Comparison of ENCODE assay signal across 19 mouse cellular contexts in the genomic region with DNA sequence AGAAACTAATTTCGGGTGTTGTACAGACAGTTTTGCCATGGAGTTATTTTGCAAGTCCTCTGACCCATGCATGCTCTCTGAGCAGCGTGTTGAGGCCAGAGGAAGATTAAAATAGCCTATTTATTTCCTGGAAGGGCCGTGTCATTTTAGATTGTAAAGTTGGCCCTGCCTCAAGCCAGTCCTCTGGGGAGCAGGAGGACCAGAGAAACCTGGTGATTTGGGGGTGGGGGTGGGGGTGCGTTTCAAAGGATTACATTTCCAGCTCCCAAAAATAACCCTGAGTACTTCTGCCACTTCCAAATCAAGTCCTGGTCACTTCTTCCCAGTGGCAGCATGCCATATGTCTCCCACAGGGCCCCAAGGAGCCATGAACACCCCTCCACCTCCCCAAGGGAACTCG. TPM values are rescaled to one million over a fixed set of nuclear protein-coding genes. Genes with fewer than 3 reads are reported as not detected.
A peak's percentile ranks its signal among the peaks of the same experiment; 100 is the strongest.
DNase-seq lines count a peak whose midpoint lies in the region; ATAC-seq and TF ChIP-seq lines count a peak whose summit lies in the region.
"Had no signal": no experiment of that assay in that cellular context is flagged by ENCODE, and none has a peak within 500 bp of the region (broad histone marks: within the 10 kb centered on the region; RNA-seq: fewer than 3 reads in every experiment).

No protein-coding gene starts in this region.

- H3K4me3 ChIP-seq in CH12.LX (replicated peaks in 1 of 3; ENCODE audit: low read depth in 2 of 3, low read length in 2 of 3, poor library complexity in 1 of 3), result no peak overlapping the region
- peak overlapping the region; percentile 18 for H3K4me3 ChIP-seq in heart, embryonic 16.5 days (ENCODE audit: low read length)
- H3K4me3 ChIP-seq in liver, embryonic 11.5 days (ENCODE audit: low read depth, low read length), result no peak overlapping the region
- H3K4me3 ChIP-seq: forebrain, embryonic 12.5 days; limb, embryonic 12.5 days; liver, embryonic 15.5 days had no signal

- H3K4me2 ChIP-seq in CH12.LX (ENCODE audit: insufficient read depth, low read depth, poor library complexity, severe bottlenecking), result peak overlapping the region; percentile 25; the same call in 1 of the 2 replicates
- H3K4me2 ChIP-seq in heart, embryonic 16.5 days (ENCODE audit: low read depth, low read length), result peak overlapping the region; percentile 53
- no peak overlapping the region for H3K4me2 ChIP-seq in liver, embryonic 11.5 days
- H3K4me2 ChIP-seq: forebrain, embryonic 12.5 days; limb, embryonic 12.5 days; liver, embryonic 15.5 days had no signal

- H3K9me3 ChIP-seq in CH12.LX (replicated peaks; ENCODE audit: low read length), result peaks cover 4% of the 10 kb centered on the region
- H3K9me3 ChIP-seq in heart, embryonic 16.5 days (replicated peaks; ENCODE audit: control insufficient read depth, low read length), result no peaks in the 10 kb centered on the region
- no peaks in the 10 kb centered on the region for H3K9me3 ChIP-seq in liver, embryonic 11.5 days (ENCODE audit: control insufficient read depth, low read length)
- H3K9me3 ChIP-seq: forebrain, embryonic 12.5 days; limb, embryonic 12.5 days; liver, embryonic 15.5 days had no signal

- peak; percentile 10 for DNase-seq in cerebellum, adult 9-11 months
- no peak for DNase-seq in cerebellum, postnatal 25 days
- no peak for DNase-seq in CH12.LX (ENCODE audit: extremely low read depth)
- peak; percentile 62 for DNase-seq in gastrocnemius, postnatal 14 days
- DNase-seq in left cerebral cortex, postnatal 36 days (ENCODE audit: low spot score in 2 of 2), result no peak
- DNase-seq in kidney, postnatal 4 days, result no peak
- no peak for DNase-seq in liver, embryonic 11.5 days (ENCODE audit: low spot score)
- DNase-seq: adrenal gland, postnatal 25 days; cerebellum, adult 8-10 months; kidney, adult 2 months; lung, postnatal 36 days; midbrain, embryonic 14.5 days had no signal

- no peaks in the 10 kb centered on the region for H3K36me3 ChIP-seq in CH12.LX (replicated peaks in 1 of 2; ENCODE audit: control insufficient read depth in 1 of 2, insufficient read depth in 1 of 2, low read length in 1 of 2)
- no peaks in the 10 kb centered on the region for H3K36me3 ChIP-seq in heart, embryonic 16.5 days (ENCODE audit: control insufficient read depth, insufficient read depth)
- no peaks in the 10 kb centered on the region for H3K36me3 ChIP-seq in liver, embryonic 11.5 days (ENCODE audit: control insufficient read depth, insufficient read depth, low read length)
- H3K36me3 ChIP-seq: forebrain, embryonic 12.5 days; limb, embryonic 12.5 days; liver, embryonic 15.5 days had no signal

- peak; percentile 67 for ATAC-seq in heart, embryonic 16.5 days (replicated peaks; ENCODE audit: extremely low read depth, insufficient read depth, low FRiP score)
- no peak for ATAC-seq in liver, embryonic 11.5 days (replicated peaks; ENCODE audit: low FRiP score)

- H3K4me1 ChIP-seq in CH12.LX (ENCODE audit: control insufficient read depth in 1 of 2, insufficient read depth in 2 of 2), result no peaks in the 10 kb centered on the region
- H3K4me1 ChIP-seq in heart, embryonic 16.5 days (ENCODE audit: control insufficient read depth, insufficient read depth, low read length), result peaks cover 25% of the 10 kb centered on the region
- no peaks in the 10 kb centered on the region for H3K4me1 ChIP-seq in liver, embryonic 11.5 days (replicated peaks; ENCODE audit: control insufficient read depth, insufficient read depth, low read length)

- TF ChIP-seq CTCF in CH12.LX (conservative IDR thresholded peaks at IDR 0.05 in 1 of 2, IDR thresholded peaks at IDR 0.05 in 1 of 2; ENCODE audit: low read depth in 2 of 2, low read length in 2 of 2), result no peak

- no peak for TF ChIP-seq POLR2A in CH12.LX (IDR thresholded peaks at IDR 0.05; ENCODE audit: low read depth, low read length)

- intact Hi-C loops in gastrocnemius, postnatal 14 days (cut with DNase I; ENCODE audit: low total_unique reads), result no loop called here
- intact Hi-C loops in left cerebral cortex, postnatal 36 days (cut with DNase I), result no loop called here

- no peaks in the 10 kb centered on the region for H3K27me3 ChIP-seq in CH12.LX (replicated peaks)
- H3K27me3 ChIP-seq in heart, embryonic 16.5 days (ENCODE audit: control insufficient read depth, insufficient read depth, low read length), result no peaks in the 10 kb centered on the region
- peaks cover 10% of the 10 kb centered on the region; the same call in 1 of the 2 replicates for H3K27me3 ChIP-seq in liver, embryonic 11.5 days (replicated peaks; ENCODE audit: control insufficient read depth, insufficient read depth, low read length)

- H3K27ac ChIP-seq in CH12.LX (ENCODE audit: insufficient read depth, low read depth), result no peak overlapping the region
- H3K27ac ChIP-seq in heart, embryonic 16.5 days (ENCODE audit: low read length), result peak overlapping the region; percentile 96
- H3K27ac ChIP-seq in liver, embryonic 11.5 days (ENCODE audit: low read depth, low read length), result no peak overlapping the region
- H3K27ac ChIP-seq: forebrain, embryonic 12.5 days; hindbrain, embryonic 14.5 days; limb, embryonic 12.5 days; liver, embryonic 15.5 days; stomach, postnatal 0 days had no signal

- TF ChIP-seq EP300 in CH12.LX (IDR thresholded peaks at IDR 0.05; ENCODE audit: low read length), result no peak

- in situ Hi-C loops in CH12.LX (cut with MboI; ENCODE audit: low pct_ligation_motif_present, low pct_unique_long_range_greater_than_20kb, low sequenced_read_pairs), result no loop called here

- 27% methylated on average over 5 of the region's 5 CpGs for WGBS in heart, embryonic 16.5 days
- 54% methylated on average over 5 of the region's 5 CpGs for WGBS in liver, embryonic 11.5 days

- no peak overlapping the region for H3K9ac ChIP-seq in CH12.LX (ENCODE audit: insufficient read depth, low read depth)
- peak overlapping the region; percentile 52 for H3K9ac ChIP-seq in heart, embryonic 16.5 days (ENCODE audit: low read length)
- H3K9ac ChIP-seq in liver, embryonic 11.5 days (ENCODE audit: low read depth, low read length), result no peak overlapping the region
- H3K9ac ChIP-seq: forebrain, embryonic 12.5 days; hindbrain, embryonic 14.5 days; limb, embryonic 12.5 days; liver, embryonic 15.5 days had no signal

- TF ChIP-seq RAD21 in CH12.LX (IDR thresholded peaks at IDR 0.05; ENCODE audit: low read depth, low read length), result no peak

- dilution Hi-C loops in CH12.LX (cut with MboI; ENCODE audit: extremely low pct_ligation_motif_present, extremely low pct_unique_long_range_greater_than_20kb, low sequenced_read_pairs), result no loop called here

- H3K79me2 ChIP-seq in CH12.LX (replicated peaks; ENCODE audit: control insufficient read depth, extremely low read depth, insufficient read depth, poor library complexity, severe bottlenecking), result no peaks in the 10 kb centered on the region

TF ChIP-seq in CH12.LX, 34 proteins besides CTCF, POLR2A, EP300 and RAD21:
- no peak for TF ChIP-seq TBP (conservative IDR thresholded peaks at IDR 0.05; ENCODE audit: low read depth, low read length)
- TF ChIP-seq ZC3H11A (IDR thresholded peaks at IDR 0.05; ENCODE audit: low read depth, low read length), result no peak
- TF ChIP-seq MEF2A (IDR thresholded peaks at IDR 0.05; ENCODE audit: borderline replicate concordance, low read depth, low read length), result no peak
- no peak for TF ChIP-seq USF2 (conservative IDR thresholded peaks at IDR 0.05; ENCODE audit: low read depth, low read length)
- no peak for TF ChIP-seq CHD1 (IDR thresholded peaks at IDR 0.05; ENCODE audit: low read depth, low read length)

RNA-seq across cellular contexts. Expression of gene Mlf1, which starts 1.1 kb away (rescaled TPM):
- not detected in 2 replicates for total RNA-seq in CH12.LX (2012; rRNA removed)
- total RNA-seq in CH12.LX (2014; rRNA removed), result not detected in 2 replicates
- polyA plus RNA-seq in CH12.LX (2012; ENCODE audit: insufficient read length, low read depth), result not detected in 2 replicates
- 100 to 1,000 TPM; 427 to 489 TPM for total RNA-seq in gastrocnemius, postnatal 14 days (2021)
- 329 and 362 TPM in 2 replicates for polyA plus RNA-seq in heart, embryonic 16.5 days (2015; fragmentation: Nextera tagmentation; extraction: Ambion mirVana)
- 1 to 10 TPM in 1 of 2 experiments, under 1 TPM in 1; 1.00 to 1.2 TPM for total RNA-seq in left cerebral cortex, postnatal 36 days (2021)
- polyA plus RNA-seq in liver, embryonic 11.5 days (2014; fragmentation: Nextera tagmentation; extraction: Ambion mirVana), result 4.8 and 5.6 TPM in 2 replicates

RNA-seq across cellular contexts. Expression of gene Gm17402, which starts 2.2 kb away (rescaled TPM):
- total RNA-seq in CH12.LX (2012; rRNA removed) (not detected in 2 replicates), CH12.LX (2014; rRNA removed) (not detected in 2 replicates)
- polyA plus RNA-seq in CH12.LX (2012; ENCODE audit: insufficient read length, low read depth), result not detected in 2 replicates
- not detected for total RNA-seq in gastrocnemius, postnatal 14 days (2021)
- polyA plus RNA-seq in heart, embryonic 16.5 days (2015; fragmentation: Nextera tagmentation; extraction: Ambion mirVana), result not detected in 2 replicates
- total RNA-seq in left cerebral cortex, postnatal 36 days (2021), result not detected
- not detected in 2 replicates for polyA plus RNA-seq in liver, embryonic 11.5 days (2014; fragmentation: Nextera tagmentation; extraction: Ambion mirVana)
- total RNA-seq: adrenal gland, postnatal 25 days had no signal
- polyA plus RNA-seq: forebrain, embryonic 12.5 days; hindbrain, embryonic 14.5 days; kidney, adult 2 months; large intestine, adult 2 months; limb, embryonic 12.5 days; liver, embryonic 15.5 days; midbrain, embryonic 14.5 days; stomach, postnatal 0 days had no signal

RNA-seq across cellular contexts. Expression of gene Gfm1, which starts 57.1 kb away (rescaled TPM):
- total RNA-seq in CH12.LX (2012; rRNA removed) (47.0 and 63.5 TPM in 2 replicates), CH12.LX (2014; rRNA removed) (73.1 and 74.9 TPM in 2 replicates)
- 91.3 and 98.9 TPM in 2 replicates for polyA plus RNA-seq in CH12.LX (2012; ENCODE audit: insufficient read length, low read depth)
- total RNA-seq in gastrocnemius, postnatal 14 days (2021), result 10 to 100 TPM; 86.4 to 91.9 TPM
- polyA plus RNA-seq in heart, embryonic 16.5 days (2015; fragmentation: Nextera tagmentation; extraction: Ambion mirVana), result 113 and 115 TPM in 2 replicates
- total RNA-seq in left cerebral cortex, postnatal 36 days (2021), result 10 to 100 TPM; 50.9 to 52.1 TPM
- 83.3 and 96.1 TPM in 2 replicates for polyA plus RNA-seq in liver, embryonic 11.5 days (2014; fragmentation: Nextera tagmentation; extraction: Ambion mirVana)

Comparison
In these comparisons a context has a peak if more than half of its experiments do, and no peak if none do; other contexts are left out.
1. DNase-seq: peak in cerebellum, adult 9-11 months (single experiment) and gastrocnemius, postnatal 14 days (single experiment); none in cerebellum, postnatal 25 days (0 of 2), CH12.LX (single experiment), left cerebral cortex, postnatal 36 days (0 of 2), kidney, postnatal 4 days (0 of 2) and liver, embryonic 11.5 days (single experiment).
2. RNA of gene Mlf1, which starts 1.1 kb away (total RNA-seq): 427 to 489 TPM in gastrocnemius, postnatal 14 days; 1.00 to 1.2 TPM in left cerebral cortex, postnatal 36 days and not detected in CH12.LX; every median in the first group is over 100 times any median in the second.